Mouse (Mus musculus) kidney, postnatal 14 days (tissue): Measurements from ENCODE around the gene Marc2.

ENCODE experiments used
- DNase-seq: peaks from one replicate; pipeline ENCODE4 v3.0.0; 2022; ENCODE audit warnings: mixed read lengths

The Marc2 gene

DNA sequence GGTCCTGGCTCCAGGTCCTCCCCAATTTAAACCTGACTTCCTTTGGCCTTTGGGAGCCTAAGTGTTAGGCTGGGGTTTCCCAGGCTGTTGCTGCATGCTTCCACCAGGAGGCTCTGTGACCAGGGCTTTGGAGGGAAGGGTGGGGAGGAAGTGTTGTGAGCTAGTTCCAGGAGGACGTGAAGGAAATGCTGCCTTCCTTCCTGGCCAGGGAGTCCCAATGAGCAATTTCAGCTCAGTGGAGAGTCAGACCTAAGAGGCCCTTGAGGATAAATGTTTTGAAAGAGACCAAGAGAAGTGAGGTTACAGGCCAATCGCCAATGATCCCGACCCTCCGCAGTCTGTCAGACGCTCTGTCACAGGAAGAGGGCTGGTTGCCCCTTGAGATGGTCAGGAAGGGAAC is 7.1 kb upstream of the Marc2 start:
- peak; percentile 85 for DNase-seq

DNA sequence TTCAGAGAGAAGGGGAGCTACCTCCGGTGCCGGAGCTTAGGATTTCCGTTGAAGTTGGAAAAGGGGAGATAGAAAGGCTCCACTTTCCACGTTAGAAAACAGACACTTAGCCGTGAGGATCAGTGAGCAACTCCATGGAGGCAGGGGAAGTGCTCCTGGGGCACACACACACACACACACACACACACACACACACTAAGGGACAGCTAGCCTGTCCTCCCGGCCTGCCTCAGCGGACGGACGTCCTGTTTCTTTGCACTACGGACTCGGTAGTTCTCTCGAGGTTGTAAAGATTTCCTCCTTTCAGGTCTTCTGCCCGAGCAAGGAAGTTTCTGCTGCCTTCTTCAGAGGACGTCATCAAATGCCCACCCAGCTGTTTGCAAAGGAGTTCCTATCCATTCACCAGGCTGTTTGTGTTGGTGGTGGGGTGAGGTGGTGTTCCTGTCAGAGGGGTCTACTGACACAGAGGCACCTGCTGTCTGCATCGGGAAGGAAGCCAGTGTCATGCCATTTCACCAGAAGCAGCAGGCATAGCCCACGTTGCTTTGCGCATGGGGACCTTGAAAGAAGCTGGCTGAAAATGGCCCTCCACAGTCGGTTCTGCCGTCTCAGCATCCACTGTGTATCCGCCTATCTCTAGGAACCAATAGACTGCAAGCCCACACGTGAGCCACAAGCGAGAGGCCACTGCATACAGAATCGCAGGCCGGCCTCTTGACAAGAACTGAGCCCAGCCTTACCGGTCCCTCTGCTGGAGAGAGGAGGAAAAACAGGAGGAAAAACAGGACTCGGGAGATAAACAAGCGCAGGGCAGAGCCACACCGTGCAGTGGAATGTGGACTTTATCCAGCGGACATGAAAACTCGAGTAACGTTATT is 5.7 kb upstream of the Marc2 start:
- DNase-seq, result peak; percentile 96

GRCm38 (mm10) chr1:184851166-184851565 is 4.9 kb upstream of the Marc2 start:
- DNase-seq, result peak; percentile 62

- DNase-seq, result no peak
Measured at GRCm38 (mm10) chr1:184846973-184847372, 722 bp upstream of the Marc2 start.

- DNase-seq, result peak; percentile 94
Measured at GRCm38 (mm10) chr1:184845111-184846071, 860 bp downstream of the Marc2 start.

- DNase-seq, result peak; percentile 64
Measured at GRCm38 (mm10) chr1:184844326-184845066, 1.8 kb downstream of the Marc2 start.

DNA sequence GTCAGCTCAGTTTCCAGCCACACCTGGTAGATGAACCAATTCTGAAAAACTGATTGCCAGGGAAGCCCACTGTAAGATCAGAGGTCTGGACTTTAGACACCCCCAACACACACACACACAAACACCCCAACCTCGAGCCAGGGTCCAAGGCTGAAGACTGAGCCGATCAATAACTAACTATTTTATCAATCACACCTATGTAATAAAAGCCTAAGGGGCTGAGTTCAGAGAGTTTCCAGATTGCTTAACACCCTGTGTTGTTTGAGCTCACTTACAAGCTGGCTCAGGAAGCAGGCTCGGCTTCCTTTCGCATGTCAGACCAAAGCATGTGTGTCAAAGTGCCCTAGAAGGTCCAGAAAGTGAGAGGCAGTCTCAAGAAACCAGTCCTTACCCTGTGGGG is 8.6 kb downstream of the Marc2 start:
- no peak for DNase-seq

GRCm38 (mm10) chr1:184836350-184836749 is 9.9 kb downstream of the Marc2 start:
- DNase-seq, result no peak

DNA sequence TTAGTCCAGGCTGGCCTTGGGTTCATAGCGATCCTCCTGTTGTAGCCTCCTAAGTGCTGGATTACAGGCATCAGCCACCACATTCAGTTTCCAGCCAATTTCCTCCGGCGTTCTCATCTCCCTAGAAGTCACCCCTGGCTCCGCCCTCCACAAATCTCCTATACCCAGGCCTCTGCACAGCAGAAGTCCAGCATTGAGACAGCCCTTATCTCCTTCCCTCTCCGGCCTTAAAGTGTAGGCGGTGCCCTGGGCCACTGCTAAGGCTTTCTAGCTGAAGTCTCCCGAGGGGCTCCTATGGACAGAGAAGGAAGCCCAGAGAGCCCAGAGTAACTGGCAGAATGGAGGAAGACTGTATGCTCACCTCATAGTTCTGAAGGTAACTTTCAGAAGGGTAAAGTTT is 12.8 kb downstream of the Marc2 start:
- no peak for DNase-seq

- no peak for DNase-seq
Measured at GRCm38 (mm10) chr1:184832211-184832610, 14.0 kb downstream of the Marc2 start.

DNA sequence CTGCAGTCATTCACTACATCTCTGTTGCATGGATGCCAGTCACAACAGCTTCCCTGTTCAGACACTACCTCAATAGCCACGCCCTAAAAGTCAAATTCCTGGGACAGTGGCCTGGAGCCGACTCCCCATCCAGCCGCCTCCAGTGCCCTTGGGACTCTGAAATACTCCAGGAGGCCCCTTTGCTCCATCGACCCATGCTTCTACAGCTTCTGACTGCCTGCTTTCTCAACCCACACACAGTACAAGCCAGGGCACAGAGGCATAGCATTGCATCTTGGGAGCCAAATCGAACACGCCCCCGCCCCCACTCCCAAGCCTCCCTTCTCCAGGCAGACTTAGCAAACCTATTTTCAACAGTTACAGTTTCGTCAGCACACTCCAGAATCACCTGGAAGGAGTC is 16.4 kb downstream of the Marc2 start:
- no peak for DNase-seq

- peak; percentile 74 for DNase-seq
Measured at GRCm38 (mm10) chr1:184827175-184827701, 19.0 kb downstream of the Marc2 start.

DNA sequence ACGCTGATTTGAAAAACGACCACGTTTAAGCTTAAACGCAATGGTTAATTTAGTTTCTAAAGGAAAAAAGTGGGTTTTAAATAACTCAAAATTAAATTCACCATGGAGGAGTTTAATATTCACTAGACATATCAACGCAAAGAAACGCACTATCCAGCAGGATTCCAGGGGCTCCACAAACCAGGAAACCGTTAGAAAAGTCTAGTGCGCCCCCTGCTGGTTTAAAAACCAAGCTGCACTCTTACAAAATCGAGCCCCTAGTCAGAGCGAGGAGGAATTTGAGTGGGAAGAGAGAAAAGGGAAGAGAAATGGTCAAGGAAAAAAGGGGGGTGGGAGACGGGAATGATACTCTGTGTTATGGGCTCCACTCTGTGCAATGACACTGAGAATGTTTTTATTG is 21.2 kb downstream of the Marc2 start:
- peak; percentile 48 for DNase-seq

DNA sequence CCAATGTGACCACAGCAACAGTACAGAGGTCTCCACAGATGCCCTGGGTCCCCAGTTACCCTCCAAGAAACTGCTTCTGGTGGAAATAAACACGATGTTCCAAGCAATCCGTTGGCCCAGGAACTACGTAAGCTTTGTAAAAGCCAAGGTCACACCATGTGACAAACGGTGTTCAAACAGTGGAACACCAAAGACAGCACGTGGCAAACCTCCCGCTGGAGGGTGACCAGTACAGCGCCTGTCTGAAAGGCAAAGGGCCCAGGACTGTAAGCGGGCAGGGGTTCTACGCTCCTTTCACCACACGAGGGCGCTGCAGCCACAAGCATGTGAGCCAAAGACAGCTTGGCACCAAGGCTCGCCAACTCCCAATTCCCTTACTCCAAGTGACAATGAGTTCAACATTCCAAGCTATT is 21.8 kb downstream of the Marc2 start:
- DNase-seq, result peak; percentile 94

DNA sequence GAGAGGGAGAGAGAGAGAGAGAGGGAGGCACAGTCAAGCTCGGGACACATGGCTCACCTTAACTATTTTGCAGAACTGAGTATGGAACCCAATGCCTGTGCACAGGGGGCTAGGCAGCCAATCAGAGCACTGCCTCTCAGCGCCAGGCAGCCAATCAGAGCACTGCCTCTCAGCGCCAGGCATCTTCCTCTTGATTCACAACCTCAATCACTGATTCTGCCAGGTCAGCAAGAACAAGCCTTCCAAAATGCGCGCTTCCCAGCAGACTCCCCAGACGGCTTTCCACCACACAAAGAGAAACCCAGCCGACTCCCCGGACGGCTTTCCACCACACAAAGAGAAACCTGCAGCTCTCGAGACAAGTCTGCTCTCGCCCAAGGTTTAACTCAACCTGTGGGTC is 23.6 kb downstream of the Marc2 start:
- DNase-seq, result peak; percentile 36

DNA sequence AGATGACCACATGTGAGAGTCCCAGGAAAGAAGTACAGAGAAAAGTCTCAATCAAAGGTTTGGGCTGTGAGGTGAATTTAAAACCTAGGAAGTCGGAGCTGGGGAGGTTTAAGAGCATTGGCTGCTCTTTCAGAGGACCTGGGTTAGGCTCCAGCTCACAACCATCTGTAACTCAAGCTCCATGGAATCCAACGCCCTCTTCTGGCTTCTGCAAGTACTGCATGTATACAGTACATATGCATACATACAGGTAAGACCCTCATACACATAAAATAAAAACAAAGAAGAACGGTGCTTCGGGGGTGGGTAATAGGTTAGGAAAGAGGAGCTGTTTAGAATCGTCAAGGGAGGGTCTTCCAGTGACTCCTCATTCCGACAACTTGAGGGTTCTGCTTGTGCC is 28.5 kb downstream of the Marc2 start:
- DNase-seq, result no peak

DNA sequence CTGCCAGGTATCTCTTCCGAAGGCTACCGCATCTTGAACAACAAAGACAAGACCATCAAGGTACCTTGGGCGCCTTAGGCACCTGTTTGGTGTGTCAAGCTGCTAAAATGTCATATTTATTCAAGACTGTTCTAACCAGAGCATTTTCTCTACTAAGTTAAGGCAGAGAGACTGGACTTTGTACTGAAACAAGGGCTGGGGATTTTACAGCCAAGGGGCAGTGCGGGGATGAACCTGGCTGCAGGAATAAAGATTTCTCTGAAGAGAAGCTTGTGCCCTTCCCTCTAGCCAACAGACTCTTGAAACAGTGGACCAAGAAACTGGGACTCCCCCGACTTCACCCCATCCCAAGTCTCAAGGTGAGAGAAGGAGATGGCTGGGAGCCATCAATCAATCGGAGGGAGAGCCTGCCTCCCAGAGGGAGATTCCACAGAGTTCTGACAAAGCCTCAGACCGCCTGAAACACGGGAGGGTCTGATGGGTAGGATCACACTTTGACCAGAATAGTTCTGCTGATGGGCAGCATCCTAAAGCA is 34.5 kb downstream of the Marc2 start:
- peak; percentile 29 for DNase-seq

- peak; percentile 62 for DNase-seq
Measured at GRCm38 (mm10) chr1:184810780-184811575, 35.3 kb downstream of the Marc2 start, which contains the start of gene Marc1. Marc1 (minus strand) TSS chr1:184811313.

- DNase-seq, result no peak
Measured at GRCm38 (mm10) chr1:184809578-184810001, 36.7 kb downstream of the Marc2 start.

- no peak for DNase-seq
Measured at GRCm38 (mm10) chr1:184808418-184809012, 37.7 kb downstream of the Marc2 start.
